Mouse (Mus musculus): ENCODE measurements around the gene Cactin.

The Cactin gene

DNA sequence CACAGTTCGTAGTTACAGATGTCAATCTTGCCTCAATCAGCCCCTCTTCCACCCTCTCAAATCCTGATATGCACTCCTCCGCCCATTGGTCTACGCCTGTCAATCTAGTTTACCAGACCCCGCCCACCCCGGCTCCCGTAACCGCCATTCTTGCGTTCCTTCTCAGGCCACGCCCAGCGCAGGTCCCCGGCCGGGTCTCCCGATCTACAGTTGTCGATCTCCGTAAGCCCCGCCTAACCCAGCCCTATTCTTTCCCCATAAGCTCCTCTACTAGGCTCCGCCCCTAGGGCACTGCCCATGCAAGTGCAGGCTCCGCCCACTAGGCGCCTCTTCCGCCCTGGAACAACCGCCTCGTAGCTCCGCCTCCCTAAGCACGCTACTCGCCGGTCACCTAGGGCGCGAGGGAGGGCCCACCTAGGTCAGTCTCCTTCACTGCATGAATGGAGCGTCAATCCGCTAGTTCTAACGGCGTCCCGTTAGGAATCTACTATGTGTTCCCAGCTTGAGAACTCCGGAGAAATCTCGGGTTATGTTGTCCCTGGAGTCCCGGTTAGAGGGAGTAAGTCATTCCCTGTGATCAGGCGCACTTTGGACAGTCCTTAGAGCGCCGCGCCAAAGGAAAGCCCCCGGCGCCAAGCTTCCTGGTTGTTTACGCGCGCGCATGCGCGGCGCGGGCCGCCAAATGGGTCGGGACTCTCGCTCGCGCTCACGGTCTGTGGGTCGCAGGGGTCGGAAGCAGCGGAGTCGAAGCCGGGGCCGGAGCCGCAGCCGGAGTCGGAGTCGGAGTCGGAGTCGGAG, at the start of gene Cactin:
Cactin (plus strand) TSS at position 554 of the 798 bp plus-strand sequence.
- DNase-seq (ENCODE audit: low spot score), result peak; percentile 100

DNA sequence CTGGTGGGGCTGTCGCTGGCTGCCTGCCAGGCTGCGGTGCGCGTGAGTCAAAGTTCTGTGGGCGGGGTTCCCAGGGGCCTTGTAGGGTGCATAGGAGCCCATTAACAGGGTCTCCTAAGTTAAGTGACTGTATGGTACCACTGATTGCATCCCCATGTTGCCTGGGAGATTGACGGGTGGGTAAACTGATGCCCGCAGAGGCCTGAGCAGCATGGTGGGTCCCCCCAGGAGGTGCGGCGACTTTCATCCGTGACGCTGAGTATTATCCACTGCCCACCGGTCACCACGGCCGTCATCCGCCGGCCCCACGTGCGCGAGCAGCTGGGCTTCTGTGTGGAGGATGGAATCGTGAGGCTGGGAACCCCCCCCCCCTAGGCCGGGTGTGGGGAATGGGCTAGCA, 48.5 kb upstream of the Cactin start:
- no peak for DNase-seq (ENCODE audit: low spot score)

DNA sequence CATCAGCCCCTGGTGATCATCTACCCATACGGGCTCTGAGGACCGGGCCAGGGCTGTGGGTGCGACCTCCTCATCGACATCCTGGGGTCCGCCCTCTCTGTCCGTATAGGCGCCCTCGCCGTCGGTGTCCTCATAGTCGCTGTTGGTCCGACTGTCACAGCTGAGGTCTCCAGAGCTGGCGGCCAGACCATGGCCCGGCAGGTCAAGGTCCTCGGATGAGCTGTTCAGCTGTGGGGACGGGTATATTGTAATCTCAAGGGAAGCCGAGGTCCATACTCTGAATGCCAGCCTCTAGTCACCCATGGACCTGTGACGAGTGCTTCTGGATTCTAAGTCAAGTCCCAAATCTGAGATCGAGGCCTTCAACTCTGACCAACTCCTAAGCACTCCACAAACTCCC, 47.1 kb upstream of the Cactin start:
- DNase-seq (ENCODE audit: low spot score), result no peak

DNA sequence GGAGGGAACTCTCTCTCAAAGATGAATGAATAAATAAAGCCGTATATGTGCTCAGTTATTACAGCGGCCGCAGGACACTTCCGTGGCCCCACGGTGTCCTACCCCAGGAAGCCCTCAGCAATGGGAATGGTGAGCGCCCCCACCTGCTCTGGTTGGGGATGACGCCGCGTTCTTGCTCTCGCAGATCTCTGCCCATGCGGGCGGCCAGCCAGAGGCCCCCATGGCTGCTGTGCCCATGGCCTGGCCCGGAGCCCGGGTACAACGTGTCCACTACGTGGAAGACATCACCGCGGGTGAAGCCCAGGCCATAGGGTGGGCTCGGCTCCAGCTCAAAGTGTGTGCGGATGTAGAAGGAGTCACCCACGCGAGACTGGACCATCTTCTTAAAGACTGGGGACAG, 43.2 kb upstream of the Cactin start:
- no peak for DNase-seq (ENCODE audit: low spot score)

DNA sequence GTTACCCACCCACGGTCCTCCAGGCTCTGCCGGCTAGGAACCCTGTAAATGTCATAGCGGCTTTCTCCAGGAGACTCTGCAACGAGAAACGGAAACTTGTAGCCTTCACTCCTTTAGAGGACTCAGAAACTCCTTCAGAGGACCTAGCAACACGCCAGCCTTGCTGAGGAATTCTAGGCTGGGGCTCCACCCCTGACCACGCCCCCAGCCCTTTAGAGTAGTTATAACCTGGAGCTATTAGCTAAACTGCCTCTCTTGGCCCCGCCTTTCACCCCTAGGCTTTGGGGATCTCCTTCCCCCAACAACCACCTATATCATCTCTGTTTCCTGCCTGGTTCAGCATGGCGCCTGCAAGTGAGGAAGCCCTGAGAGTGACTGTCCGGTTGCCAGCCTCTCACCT, 41.4 kb upstream of the Cactin start:
- no peak for DNase-seq (ENCODE audit: low spot score)

DNA sequence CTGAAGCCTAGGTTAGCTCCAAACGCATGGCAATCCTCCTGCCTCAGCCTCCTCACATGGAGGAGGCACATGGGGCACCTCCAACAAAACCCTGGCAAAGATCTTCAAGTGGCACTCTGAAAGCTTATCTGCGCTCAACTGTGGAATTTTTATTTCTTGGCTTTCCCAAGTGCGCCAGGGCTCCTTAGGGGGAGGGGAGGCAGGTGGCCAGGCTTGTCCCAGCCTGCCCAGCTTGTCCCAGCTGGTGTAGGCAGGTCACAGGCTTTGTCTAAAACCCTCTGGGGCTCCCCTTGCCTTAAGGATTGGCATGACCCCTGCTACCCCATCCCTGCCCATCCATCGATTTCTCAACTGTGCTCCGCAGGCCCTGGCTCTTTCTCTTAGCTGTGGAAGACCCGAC, 36.7 kb upstream of the Cactin start:
- DNase-seq (ENCODE audit: low spot score), result no peak

DNA sequence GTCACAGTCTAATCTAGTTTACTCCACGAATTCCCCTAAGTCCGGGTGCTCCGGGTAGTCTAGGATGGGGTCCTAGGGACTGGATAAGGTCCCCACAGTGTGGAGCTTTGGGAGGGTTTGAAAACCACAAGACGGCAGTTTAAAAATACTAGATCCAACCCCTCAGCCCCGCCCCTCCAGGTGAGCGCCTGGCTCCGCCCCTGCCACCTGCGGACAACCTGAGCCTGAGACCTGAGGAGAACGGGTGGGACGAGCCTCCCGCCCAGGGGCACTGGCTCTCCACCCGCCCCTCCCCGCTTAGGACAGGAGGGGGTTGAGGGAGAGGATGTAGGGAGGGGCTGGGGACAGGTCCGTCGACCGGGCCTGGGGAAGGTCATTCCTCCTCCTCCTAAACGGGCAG, 36.2 kb upstream of the Cactin start:
- DNase-seq (ENCODE audit: low spot score), result no peak

DNA sequence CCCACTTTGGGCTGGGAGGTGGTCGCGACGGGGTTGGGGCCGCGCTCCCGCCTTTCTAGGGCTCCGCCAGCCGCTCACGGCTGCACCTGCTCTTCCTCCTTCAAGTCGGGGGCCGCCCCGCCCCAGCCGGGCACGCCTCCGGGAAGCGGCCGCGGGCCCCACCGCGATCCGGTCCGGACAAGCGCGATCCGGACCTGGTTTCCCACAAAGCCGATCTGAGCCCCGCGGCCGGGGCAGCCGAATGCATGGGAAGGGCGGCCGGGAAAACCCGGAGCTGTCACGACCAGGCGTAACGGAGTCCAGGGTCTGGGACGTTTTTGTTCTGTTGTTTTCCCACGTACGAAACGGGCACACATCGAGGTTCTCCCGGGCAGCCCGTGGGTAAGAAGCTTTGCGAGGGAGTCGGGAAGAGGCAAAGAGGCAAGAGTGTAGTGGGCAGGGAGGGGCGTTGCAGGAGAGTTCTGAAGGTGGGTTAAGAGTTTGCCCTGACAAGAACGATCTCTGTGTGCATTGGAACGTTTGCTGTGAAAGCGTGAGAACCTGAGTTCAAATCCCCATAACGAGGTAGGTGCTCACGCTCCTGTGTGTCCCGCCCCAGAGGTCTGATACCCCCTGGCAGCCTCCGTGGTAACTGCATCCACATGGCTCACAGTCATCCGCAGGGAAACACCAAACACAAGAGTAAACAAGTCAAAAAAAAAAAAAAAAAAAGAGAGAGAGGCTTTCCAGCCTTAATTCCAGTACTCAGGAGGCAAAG, 35.0 kb upstream of the Cactin start:
- DNase-seq (ENCODE audit: low spot score), result peak; percentile 87

DNA sequence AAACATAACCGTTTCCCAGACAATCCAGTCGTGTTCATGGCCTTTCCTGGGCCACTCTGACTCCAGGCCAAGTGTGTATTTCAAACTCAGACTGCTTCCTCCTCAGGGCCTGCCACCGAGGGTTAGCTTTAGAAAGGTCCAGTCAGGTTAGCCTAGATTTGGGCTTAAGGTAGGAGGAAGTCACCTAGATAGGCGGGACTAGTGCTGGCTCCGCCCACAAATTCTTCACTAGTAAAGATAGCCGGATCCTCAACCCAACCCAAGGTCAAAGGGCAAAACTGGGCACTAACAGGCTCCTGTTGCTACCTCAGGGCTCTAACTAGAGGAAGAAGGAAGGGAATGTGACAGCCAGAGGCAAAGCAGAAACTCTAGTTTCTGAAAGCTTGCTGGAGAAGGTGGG, 34.3 kb upstream of the Cactin start:
- DNase-seq (ENCODE audit: low spot score), result no peak

DNA sequence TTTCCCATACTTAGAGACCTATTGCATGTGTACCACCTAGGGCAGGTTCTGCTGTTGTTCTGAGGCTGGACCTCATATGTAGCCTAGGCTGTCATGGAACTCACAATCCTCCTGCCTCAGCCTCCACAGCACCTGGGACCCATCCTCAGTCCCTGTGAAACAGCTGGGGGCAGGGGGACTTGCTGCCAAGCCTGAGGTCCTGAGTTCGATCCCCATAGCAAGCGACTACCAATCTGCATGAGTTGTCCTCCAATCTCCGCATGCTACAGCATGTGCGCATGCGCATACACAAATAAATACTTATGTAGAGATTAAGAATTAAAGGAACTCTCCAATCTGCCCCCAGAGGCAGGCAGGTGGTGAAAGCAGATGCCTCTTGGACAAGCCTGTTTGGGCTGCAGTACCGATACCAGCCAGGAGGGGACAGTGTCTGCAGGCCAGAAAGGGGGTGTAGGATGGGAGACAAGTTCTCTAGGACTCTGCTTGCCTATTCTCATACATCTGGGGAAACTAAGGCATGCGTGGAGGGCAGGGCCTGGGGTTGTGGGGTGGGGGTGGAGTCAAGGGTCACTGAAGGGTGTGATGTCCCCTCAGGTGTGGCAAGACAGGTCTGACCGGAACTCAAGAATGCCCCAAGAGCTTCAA, 33.3 kb upstream of the Cactin start:
- DNase-seq (ENCODE audit: low spot score), result peak; percentile 68

DNA sequence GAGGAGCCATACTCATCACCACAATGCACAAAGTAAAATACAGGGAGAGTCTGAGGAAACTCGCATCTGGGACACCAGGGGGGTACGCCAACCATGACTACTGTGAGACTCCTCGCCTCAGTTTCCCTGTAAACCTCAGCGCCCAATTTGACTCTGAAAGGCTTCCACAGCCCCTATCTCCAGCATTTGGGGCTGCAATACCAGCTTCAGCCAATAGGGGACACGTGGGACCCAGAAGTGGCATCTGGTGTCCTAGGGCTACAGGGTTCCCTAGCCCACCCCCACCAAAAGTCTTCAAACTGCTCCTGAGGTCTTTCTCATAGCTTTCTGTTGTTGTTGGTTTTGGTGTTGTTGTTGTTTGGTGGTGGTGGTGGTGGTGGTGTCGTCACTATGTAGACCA, 32.3 kb upstream of the Cactin start:
- no peak for DNase-seq (ENCODE audit: low spot score)

DNA sequence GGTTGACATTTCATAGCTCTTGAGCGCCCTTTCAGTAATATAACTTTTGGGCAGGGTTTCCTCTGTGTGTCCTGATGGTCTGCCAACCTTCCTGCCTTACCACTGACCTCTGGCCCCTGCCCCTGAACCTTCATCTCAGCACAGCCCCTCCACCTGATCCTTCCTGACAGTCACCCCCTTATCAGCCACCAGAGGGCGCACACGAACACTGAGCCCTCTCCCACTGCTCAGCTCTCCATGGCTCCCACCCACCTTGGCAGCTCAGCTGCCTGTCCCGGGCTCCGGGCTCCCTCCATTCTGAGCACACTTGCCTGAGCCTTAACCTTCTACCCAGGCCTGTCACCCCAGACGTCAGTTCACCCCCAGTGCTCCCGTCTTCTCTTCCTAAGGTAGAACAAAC, 31.6 kb upstream of the Cactin start:
- DNase-seq (ENCODE audit: low spot score), result peak; percentile 68

DNA sequence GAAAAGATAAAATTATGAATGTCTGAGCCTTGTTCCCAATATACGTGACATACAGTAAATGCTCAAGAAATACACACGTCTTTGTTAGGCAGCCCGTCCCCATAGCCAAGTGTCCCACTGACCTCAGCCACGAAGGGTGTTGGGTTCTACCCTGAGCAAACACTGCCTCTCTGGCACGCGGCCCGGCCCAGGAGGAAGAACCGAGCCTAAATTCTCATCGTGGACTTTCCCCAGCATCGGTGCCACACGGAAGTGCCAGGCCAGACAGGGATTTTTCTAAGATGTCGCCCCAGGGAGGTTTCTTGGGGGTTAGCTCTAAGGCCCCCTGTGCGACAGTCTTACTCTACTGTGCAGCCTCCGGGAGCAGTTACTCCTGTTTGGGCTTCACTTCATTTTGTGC, 31.1 kb upstream of the Cactin start:
- DNase-seq (ENCODE audit: low spot score), result no peak

DNA sequence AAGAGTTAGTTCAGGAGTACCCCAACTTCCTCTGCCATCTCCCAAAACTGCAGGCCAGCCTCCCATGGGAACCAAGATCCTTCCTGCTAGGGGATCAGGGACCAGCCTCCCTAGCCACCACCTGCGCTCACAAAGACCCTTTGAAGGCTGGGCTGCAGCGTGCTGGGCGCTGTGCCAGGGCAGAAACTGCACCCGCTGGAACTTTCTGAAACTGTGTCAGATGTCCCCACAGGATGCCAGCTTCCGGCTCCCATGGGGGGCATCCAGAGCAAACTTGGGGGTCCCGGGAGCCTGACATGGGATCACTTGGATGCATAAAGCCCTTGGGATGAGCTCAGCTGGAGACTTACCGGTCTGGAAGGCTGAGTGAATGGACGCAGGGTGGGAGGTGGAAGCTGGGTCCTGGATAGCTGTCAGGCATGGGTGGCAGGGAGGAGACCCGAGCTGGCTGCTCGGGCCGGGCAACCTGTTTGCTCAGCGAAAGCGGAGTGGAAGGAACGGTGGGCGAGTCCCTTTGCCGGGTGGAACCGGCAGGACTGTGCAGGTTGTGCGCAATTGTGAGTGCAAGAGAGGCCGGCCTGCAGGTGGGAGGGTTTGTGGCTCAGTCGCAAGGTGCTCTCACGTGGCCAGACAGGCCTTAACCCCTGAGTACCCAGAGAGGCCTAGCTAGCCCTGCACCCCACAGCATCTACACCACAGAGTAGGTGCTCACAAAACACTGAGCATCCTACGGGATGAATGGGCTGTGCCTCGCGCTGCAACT, 30.0 kb upstream of the Cactin start:
- DNase-seq (ENCODE audit: low spot score), result no peak

DNA sequence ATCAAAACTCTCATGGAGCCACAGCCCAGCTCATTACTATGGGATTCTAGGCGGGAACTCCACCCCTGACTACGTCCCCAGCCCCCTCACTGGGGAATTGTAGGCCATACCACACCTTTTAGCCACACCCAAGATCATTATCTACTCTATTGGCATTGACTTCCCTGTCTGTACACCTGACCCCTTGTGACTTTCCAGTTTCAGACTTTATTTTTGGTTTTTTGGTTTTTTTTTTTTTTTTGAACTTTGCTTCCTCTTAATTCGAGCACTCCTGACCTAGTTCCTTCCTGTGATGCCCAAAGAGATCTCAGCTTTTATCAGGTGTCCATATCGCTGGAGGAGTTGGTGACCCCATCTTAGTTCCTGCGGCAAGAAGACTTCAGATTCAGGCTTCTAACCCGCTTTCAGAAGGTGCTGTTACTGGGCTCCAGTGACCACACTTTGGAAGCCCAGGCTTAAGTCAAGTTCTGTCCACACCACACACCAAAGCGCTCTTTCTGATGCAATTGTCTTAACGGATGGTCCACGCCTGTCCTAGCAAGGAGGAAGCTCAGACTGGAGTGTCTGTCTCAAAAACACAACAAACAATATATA, 29.3 kb upstream of the Cactin start, which contains the start of gene Tjp3:
Tjp3 (minus strand) TSS at position 71 of the 594 bp plus-strand sequence.
- no peak for DNase-seq (ENCODE audit: low spot score)

DNA sequence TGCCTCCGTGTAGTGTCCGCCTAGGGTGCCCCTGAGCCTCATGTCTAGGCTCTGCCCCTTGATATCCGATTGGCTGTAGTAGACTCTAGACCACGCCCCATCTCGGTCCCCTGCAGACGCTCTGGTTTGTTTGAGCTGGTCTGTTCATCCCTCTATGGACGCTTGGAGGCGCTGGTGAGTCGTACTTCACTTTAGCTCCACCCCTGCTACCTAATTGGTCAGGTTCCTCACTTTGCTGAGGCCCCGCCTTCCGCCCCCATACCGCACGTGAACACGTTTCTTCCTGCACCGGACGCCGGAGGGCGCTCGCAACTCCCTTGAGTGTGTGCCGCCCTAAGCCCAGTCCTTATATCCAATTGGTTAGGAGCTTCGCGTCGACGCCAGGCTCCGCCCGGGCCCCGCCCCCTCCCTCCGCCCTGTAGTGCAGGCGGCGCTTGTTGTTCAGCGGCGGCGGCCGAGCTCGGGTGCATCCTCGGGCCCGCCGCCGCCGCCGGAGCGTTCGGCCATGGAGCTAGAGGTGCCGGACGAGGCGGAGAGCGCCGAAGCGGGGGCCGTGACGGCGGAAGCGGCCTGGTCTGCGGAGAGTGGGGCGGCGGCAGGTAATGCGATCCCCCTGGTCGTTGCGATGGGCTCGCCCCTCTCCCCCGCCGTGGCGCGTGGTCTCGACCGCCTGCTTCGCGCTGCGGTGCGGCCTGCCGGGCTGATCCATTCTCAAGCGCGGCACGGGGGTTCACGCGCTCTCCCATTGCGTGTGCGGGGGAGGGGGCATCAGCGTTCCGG, 28.2 kb upstream of the Cactin start, which contains the start of gene Pip5k1c:
Pip5k1c (plus strand) TSS at position 410 of the 780 bp plus-strand sequence.
- DNase-seq (ENCODE audit: low spot score), result peak; percentile 100

DNA sequence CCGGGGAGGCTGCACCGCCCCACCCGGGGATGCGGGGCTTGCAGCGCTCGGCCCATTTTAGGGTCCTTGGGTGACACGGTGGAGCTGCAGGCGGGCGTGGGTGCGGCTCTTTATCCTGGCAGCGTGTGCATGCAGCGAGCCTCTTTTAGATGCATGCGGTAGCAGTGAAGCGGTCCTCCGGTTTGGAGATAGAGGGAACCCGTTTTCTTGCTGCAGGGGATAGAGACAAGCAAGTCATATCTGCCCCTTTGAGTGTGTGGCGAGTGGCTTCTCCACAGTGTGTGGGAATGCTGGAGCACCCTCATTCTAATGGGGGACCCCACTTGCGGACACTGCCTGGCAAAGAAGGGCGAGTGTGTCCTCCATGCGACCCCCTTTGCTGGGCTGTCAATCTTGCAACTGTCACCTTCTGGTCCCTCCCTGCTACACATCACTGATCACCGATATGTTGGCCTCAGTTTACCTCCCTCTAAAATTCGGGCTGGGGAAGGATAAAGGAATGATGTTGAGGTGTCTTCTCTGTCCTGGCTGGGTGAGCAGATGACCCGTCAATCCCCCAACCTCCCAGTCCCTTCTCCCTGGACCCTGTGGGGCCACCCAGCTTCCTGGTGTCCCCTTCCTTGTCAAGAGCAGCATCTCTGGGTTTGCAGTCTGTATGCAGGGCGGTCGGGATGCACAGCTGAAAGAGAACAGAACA, 27.4 kb upstream of the Cactin start:
- DNase-seq (ENCODE audit: low spot score), result no peak

DNA sequence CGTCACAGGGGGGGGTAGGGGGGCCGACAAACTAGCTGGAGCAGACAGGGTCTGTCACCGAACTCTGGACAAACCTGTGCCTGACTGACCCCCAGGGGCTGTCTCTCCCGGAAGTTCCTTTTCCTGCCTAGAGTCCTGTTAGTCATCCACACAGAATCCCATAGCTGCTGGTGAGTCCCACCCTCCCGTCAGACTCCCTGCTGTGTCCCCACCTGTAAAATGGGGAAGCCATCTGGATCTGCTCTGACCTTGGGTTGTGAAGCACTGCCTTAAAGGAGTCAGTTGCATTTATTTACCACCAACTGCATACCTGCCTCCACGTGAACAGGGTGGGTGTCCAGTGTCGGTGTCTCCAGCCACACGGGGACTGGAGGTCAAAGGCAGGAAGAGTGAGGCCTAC, 26.5 kb upstream of the Cactin start:
- DNase-seq (ENCODE audit: low spot score), result no peak

DNA sequence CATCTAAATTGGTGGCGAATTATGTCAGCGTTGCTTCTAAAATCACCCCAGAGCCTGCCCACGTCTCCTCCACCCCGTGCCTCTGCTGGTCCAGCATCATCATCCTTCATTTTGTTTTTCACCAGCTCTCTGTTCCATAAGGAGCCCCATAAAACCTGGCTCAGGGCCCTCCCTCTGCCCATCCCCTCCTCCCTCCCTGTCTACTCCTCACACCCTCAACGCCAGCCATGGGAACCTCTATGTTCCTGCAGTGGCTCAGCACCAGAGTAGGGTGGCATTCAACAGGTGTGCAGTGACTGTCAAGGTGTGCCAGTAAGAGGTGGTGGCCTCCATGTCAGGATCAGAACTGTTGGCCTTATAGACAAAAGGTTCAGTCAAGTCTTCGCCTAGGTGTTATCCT, 25.7 kb upstream of the Cactin start:
- DNase-seq (ENCODE audit: low spot score), result no peak

DNA sequence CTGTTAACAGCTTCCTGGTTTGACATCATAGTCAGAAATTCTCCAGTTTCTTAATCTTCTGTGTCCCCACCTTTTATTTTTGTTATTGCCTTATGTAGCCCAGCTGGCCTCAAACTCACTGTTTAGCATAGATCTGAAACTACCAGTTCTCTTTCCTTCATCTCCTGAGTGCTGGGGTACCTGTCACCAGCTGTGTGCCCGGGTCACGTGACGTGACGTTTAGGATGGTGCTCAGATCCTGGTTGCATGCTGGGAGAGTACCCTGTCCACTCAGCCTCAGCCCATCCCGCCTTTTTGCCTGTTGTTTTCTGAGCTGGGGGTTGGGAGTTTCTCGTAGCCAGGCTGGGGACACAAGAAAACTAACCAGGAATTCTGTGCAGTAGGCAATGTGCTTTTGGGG, 23.7 kb upstream of the Cactin start:
- DNase-seq (ENCODE audit: low spot score), result peak; percentile 37
